Mouse (Mus musculus): Measurements from ENCODE around the gene Ciapin1. TPM values are rescaled to one million over a fixed set of nuclear protein-coding genes. Genes with fewer than 3 reads are reported as not detected.

Gene Ciapin1
- polyA plus RNA-seq, 1 experiment from 2014 or later, result 202 TPM

- 32% methylated on average over 6 of the region's 6 CpGs for WGBS
Measured at GRCm38 (mm10) chr8:94770945-94771344, 67.2 kb downstream of the Ciapin1 start.

More at GRCm38 (mm10) chr8:94770945-94771344, 67.2 kb downstream of the Ciapin1 start:
- Histone ChIP-seq H3K9ac (no peak overlapping the region), H3K27me3 (peaks cover 25% of the 10 kb centered on the region), H3K9me3 (no peaks in the 10 kb centered on the region), H3K4me3 (no peak overlapping the region), H3K4me1 (replicated peaks) (peaks cover 36% of the 10 kb centered on the region), H3K4me2 (no peak overlapping the region), H3K27ac (no peak overlapping the region), H3K36me3 (no peaks in the 10 kb centered on the region)
- ATAC-seq (ENCODE audit: low FRiP score), result no peak

Other genes with a start within 250 kb of the Ciapin1 start
- gene Rspry1, start 236.4 kb downstream of the Ciapin1 start, polyA plus RNA-seq (2015; fragmentation: Nextera tagmentation; extraction: Ambion mirVana), result 53.0 and 54.6 TPM in 2 replicates
- 89.0 and 94.0 TPM in 2 replicates for gene Fam192a, start 236.4 kb downstream of the Ciapin1 start, polyA plus RNA-seq (2015; fragmentation: Nextera tagmentation; extraction: Ambion mirVana)
- 221 and 224 TPM in 2 replicates for gene Arl2bp, start 171.8 kb downstream of the Ciapin1 start, polyA plus RNA-seq (2015; fragmentation: Nextera tagmentation; extraction: Ambion mirVana)
- gene Pllp, start 142.1 kb downstream of the Ciapin1 start, polyA plus RNA-seq (2015; fragmentation: Nextera tagmentation; extraction: Ambion mirVana), result 0.35 and 0.93 TPM in 2 replicates
- not detected in 2 replicates for gene Ccl22, start 92.8 kb downstream of the Ciapin1 start, polyA plus RNA-seq (2015; fragmentation: Nextera tagmentation; extraction: Ambion mirVana)
- gene Cx3cl1, start 66.3 kb downstream of the Ciapin1 start, polyA plus RNA-seq (2015; fragmentation: Nextera tagmentation; extraction: Ambion mirVana), result 15.0 and 15.8 TPM in 2 replicates
- 0.43 TPM in 1 of 2 replicates, not detected in the other for gene Ccl17, start 27.9 kb downstream of the Ciapin1 start, polyA plus RNA-seq (2015; fragmentation: Nextera tagmentation; extraction: Ambion mirVana)
- gene Coq9, start within 50 bp of the Ciapin1 start, polyA plus RNA-seq (2015; fragmentation: Nextera tagmentation; extraction: Ambion mirVana), result 55.4 and 59.1 TPM in 2 replicates
- 119 and 136 TPM in 2 replicates for gene Polr2c, start 19.1 kb upstream of the Ciapin1 start, polyA plus RNA-seq (2015; fragmentation: Nextera tagmentation; extraction: Ambion mirVana)
- 58.0 and 59.0 TPM in 2 replicates for gene Dok4, start 38.0 kb upstream of the Ciapin1 start, polyA plus RNA-seq (2015; fragmentation: Nextera tagmentation; extraction: Ambion mirVana)
- 6.3 and 7.8 TPM in 2 replicates for gene Ccdc102a, start 79.7 kb upstream of the Ciapin1 start, polyA plus RNA-seq (2015; fragmentation: Nextera tagmentation; extraction: Ambion mirVana)
- gene Adgrg5, start 85.3 kb upstream of the Ciapin1 start, polyA plus RNA-seq (2015; fragmentation: Nextera tagmentation; extraction: Ambion mirVana), result not detected in 2 replicates
- gene Adgrg1, start 136.4 kb upstream of the Ciapin1 start, polyA plus RNA-seq (2015; fragmentation: Nextera tagmentation; extraction: Ambion mirVana), result 158 and 162 TPM in 2 replicates
- gene Adgrg3, start 179.3 kb upstream of the Ciapin1 start, polyA plus RNA-seq (2015; fragmentation: Nextera tagmentation; extraction: Ambion mirVana), result 1.3 and 1.6 TPM in 2 replicates
- 1.7 and 2.3 TPM in 2 replicates for gene Drc7, start 216.7 kb upstream of the Ciapin1 start, polyA plus RNA-seq (2015; fragmentation: Nextera tagmentation; extraction: Ambion mirVana)
- 38.4 and 38.8 TPM in 2 replicates for gene Katnb1, start 242.8 kb upstream of the Ciapin1 start, polyA plus RNA-seq (2015; fragmentation: Nextera tagmentation; extraction: Ambion mirVana)

Data from hindbrain, embryonic 13.5 days (tissue).